Mouse (Mus musculus) cerebellum, adult 2 months (tissue): ENCODE measurements around the gene Tnfsfm13.
A peak's percentile ranks its signal among the peaks of the same experiment; 100 is the strongest.

Experiments
- CTCF ChIP-seq: fragments of 200-500 bp; IDR thresholded peaks from 2 replicates; pipeline ENCODE4 v1.5.1; 2011; ENCODE audit warnings: low read depth, mild to moderate bottlenecking, control low read depth, low read length, moderate library complexity, borderline replicate concordance; ENCODE audit not compliant: insufficient read depth
- POLR2A ChIP-seq: fragments of 200-500 bp; IDR thresholded peaks from 2 replicates; pipeline ENCODE4 v1.6.1; 2011; ENCODE audit warnings: low read length, control low read depth, borderline replicate concordance; ENCODE audit not compliant: insufficient read depth

- TF ChIP-seq POLR2A (no peak), CTCF (peak; percentile 50; the same call in 1 of the 2 replicates)
These were observed 19.6 kb upstream of the Tnfsfm13 start for GRCm38 (mm10) chr11:69715482-69715881.
